Mouse (Mus musculus) thymus, adult 2 months (tissue): ENCODE measurements around the gene Palmd. TPM values are rescaled to one million over a fixed set of nuclear protein-coding genes. Genes with fewer than 3 reads are reported as not detected.

ENCODE experiments used
- DNase-seq: peaks from one replicate; pipeline ENCODE4 v3.0.0; 2021
- H3K27ac ChIP-seq: fragments of 200-500 bp; 2 replicates; pipeline ENCODE4 v1.5.1; 2012; ENCODE audit warnings: low read length, control low read depth; ENCODE audit not compliant: control insufficient read depth, insufficient read depth
- H3K27me3 ChIP-seq: fragments of 200-500 bp; 2 replicates; pipeline ENCODE4 v1.6.1; 2012; ENCODE audit warnings: mild to moderate bottlenecking, low read length, moderate library complexity, mixed read lengths; ENCODE audit not compliant: control insufficient read depth, insufficient read depth
- H3K36me3 ChIP-seq: fragments of 200-500 bp; 2 replicates; pipeline ENCODE4 v1.6.1; 2012; ENCODE audit warnings: mild to moderate bottlenecking, low read length, moderate library complexity; ENCODE audit not compliant: control insufficient read depth, insufficient read depth
- H3K4me1 ChIP-seq: fragments of 200-500 bp; replicated peaks from 2 replicates; pipeline ENCODE4 v1.6.1; 2012; ENCODE audit warnings: low read length; ENCODE audit not compliant: control insufficient read depth, insufficient read depth
- H3K4me3 ChIP-seq: fragments of 200-500 bp; 2 replicates; pipeline ENCODE4 v1.5.1; 2012; ENCODE audit warnings: mild to moderate bottlenecking, low read length, control low read depth, moderate library complexity; ENCODE audit not compliant: control insufficient read depth, insufficient read depth
- CTCF ChIP-seq: fragments of 200-500 bp; IDR thresholded peaks from 2 replicates; pipeline ENCODE4 v1.5.1; 2012; ENCODE audit warnings: mild to moderate bottlenecking, control low read depth, low read length, moderate library complexity, borderline replicate concordance; ENCODE audit not compliant: control insufficient read depth, poor library complexity, insufficient read depth; ENCODE audit errors: extremely low read depth
- POLR2A ChIP-seq: fragments of 200-500 bp; IDR thresholded peaks from 2 replicates; pipeline ENCODE4 v1.6.1; 2012; ENCODE audit warnings: mild to moderate bottlenecking, low read length, control low read depth, moderate library complexity; ENCODE audit not compliant: control insufficient read depth, poor library complexity, insufficient read depth; ENCODE audit errors: extremely low read depth
- WGBS: fragments of 180-500 bp; shearing (Covaris S2); methylation state at CpG from one replicate; pipeline ENCODE4 v1.1.7; 2018; 5-methylcytosine and 5-hydroxymethylcytosine counted together
- polyA plus RNA-seq: library from polyadenylated mRNA; depleted of rRNA; stranded (reverse); fragments of >200 nt; gene quantifications from 2 replicates; pipeline ENCODE4 v1.2.3, GENCODE M21; 2012

Gene Palmd
- polyA plus RNA-seq, 1 experiment, result 1.0 TPM

DNA sequence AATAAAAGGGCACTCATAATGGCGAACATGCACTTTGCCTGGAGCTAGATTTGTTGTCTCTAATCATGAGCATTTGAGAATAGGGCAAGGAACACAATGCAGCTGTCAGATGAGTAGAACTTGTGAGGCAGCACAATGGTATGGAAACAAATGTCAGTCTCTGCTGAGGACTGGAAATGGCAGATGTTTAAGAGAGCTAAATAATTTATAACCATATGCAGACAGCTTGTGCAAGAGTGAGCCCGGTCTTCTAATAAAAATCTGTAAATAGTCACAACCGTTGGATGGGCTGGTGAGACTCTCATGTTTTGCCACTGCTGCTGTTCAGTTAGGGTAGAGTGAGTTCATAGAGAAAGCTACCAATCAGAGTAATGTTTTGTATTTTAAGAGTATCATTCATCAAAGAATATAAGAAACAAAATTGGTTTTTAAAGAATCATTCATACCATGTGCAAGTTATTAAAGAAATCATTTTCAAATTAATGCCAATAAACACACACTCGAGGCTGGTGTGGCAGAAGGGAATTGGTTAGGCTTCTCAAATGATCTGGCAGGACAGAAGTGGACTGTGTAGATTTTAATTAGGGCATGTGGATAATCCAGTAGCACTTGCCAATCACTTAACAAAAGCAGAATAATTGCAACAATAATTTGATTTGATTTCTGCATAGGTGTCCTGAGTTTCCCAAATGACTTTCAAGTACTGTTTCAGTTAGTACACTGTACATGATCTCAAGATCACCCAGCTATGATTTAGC, 31.7 kb downstream of the Palmd start:
- no peak for TF ChIP-seq CTCF
- no peak for TF ChIP-seq POLR2A
- no peak overlapping the region for H3K4me3 ChIP-seq
- no peaks in the 10 kb centered on the region for H3K36me3 ChIP-seq
- 87% methylated on average over 4 of the region's 4 CpGs for WGBS
- H3K4me1 ChIP-seq, result no peaks in the 10 kb centered on the region
- no peaks in the 10 kb centered on the region for H3K27me3 ChIP-seq
- no peak overlapping the region for H3K27ac ChIP-seq
- no peak for DNase-seq

- WGBS, result 94% methylated on average over 1 of the region's 1 CpGs
These were observed 35.6 kb downstream of the Palmd start for GRCm38 (mm10) chr3:116933158-116933557.

DNA sequence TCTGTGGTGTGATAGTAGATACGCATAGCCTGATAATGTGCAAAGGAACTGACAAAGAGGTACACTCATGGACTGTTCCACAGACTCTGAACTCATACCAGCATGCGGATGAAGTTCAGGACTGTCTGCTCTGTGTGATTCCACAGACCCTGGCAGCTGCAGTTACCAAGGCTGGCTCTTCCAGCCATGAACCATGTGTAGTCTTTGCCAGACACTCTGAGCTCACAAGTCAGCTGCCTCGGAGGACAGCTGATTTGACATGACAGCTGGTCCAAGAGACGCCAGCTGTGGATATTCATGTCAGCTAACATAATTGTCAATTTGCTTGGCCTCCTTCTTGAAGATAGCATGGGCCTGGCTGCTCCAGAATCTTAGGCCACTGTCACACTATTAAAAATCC, 39.8 kb downstream of the Palmd start:
- Histone ChIP-seq H3K4me3 (no peak overlapping the region), H3K4me1 (no peaks in the 10 kb centered on the region), H3K27me3 (no peaks in the 10 kb centered on the region), H3K36me3 (no peaks in the 10 kb centered on the region), H3K27ac (no peak overlapping the region)
- WGBS, result 91% methylated on average over 4 of the region's 4 CpGs
- no peak for DNase-seq
- TF ChIP-seq POLR2A (no peak), CTCF (no peak)

More at GRCm38 (mm10) chr3:116933158-116933557, 35.6 kb downstream of the Palmd start:
- Histone ChIP-seq H3K27ac (no peak overlapping the region), H3K4me1 (no peaks in the 10 kb centered on the region), H3K36me3 (no peaks in the 10 kb centered on the region), H3K4me3 (no peak overlapping the region), H3K27me3 (no peaks in the 10 kb centered on the region)
- no peak for DNase-seq
- TF ChIP-seq POLR2A, result no peak
- TF ChIP-seq CTCF, result no peak

GRCm38 (mm10) chr3:116923042-116923441, 45.7 kb downstream of the Palmd start:
- no peak for TF ChIP-seq POLR2A
- no peak for TF ChIP-seq CTCF
- Histone ChIP-seq H3K4me3 (no peak overlapping the region), H3K36me3 (no peaks in the 10 kb centered on the region), H3K4me1 (no peaks in the 10 kb centered on the region), H3K27me3 (no peaks in the 10 kb centered on the region), H3K27ac (no peak overlapping the region)
- DNase-seq, result no peak
- WGBS, result 78% methylated on average over 12 of the region's 12 CpGs

DNA sequence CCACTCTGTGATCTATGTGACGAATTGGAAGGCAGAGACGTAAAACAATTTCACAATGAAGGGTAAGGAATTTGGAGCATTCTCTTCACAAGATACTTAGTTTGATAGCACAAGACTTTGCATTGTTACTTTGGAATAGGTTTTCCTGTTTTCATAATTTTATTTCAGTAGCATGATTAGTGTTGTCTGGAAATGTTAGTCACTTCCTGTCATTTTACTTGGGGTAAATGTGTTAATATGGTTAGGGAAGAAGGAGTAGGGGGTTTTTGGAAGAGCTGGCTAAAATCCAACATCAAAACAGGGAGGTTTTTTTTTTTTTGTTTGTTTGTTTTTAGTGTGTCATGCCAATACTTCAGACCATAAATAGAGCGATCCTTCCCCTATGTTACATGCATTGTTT, 47.3 kb downstream of the Palmd start:
- TF ChIP-seq CTCF, result no peak
- Histone ChIP-seq H3K36me3 (no peaks in the 10 kb centered on the region), H3K4me1 (no peaks in the 10 kb centered on the region), H3K27ac (no peak overlapping the region), H3K4me3 (no peak overlapping the region), H3K27me3 (no peaks in the 10 kb centered on the region)
- DNase-seq, result no peak
- 92% methylated on average over 3 of the region's 3 CpGs for WGBS

DNA sequence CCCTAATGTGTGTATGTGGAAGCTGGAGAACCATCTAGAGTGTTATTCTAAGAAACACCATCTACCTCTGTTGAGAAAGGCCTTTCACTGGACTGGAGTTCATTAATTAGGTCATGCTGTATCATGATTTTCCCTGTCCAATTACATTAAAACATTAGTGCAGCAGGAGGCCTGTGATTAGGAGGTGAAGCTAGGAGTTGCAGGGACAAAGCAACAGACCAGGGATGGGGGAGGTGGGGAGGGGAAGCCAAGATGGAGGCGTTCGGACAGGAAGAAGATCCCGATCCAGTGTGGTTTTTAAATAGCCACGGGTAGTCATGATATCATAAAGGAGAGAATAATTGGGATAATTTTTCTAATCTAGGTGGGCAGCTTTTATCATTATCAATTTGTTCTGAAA, 51.8 kb downstream of the Palmd start:
- no peak for TF ChIP-seq CTCF
- Histone ChIP-seq H3K27ac (no peak overlapping the region), H3K4me1 (no peaks in the 10 kb centered on the region), H3K4me3 (no peak overlapping the region), H3K27me3 (no peaks in the 10 kb centered on the region), H3K36me3 (no peaks in the 10 kb centered on the region)
- 95% methylated on average over 4 of the region's 4 CpGs for WGBS
- DNase-seq, result no peak

- WGBS, result 85% methylated on average over 3 of the region's 3 CpGs
- Histone ChIP-seq H3K4me3 (no peak overlapping the region), H3K4me1 (no peaks in the 10 kb centered on the region), H3K27ac (no peak overlapping the region), H3K36me3 (no peaks in the 10 kb centered on the region), H3K27me3 (no peaks in the 10 kb centered on the region)
- TF ChIP-seq CTCF (no peak), POLR2A (no peak)
- no peak for DNase-seq
These were observed 53.9 kb downstream of the Palmd start for GRCm38 (mm10) chr3:116914931-116915330.
